Mouse (Mus musculus) midbrain, embryonic 10.5 days (tissue): ENCODE measurements around the gene Ogfrl1. TPM values are rescaled to one million over a fixed set of nuclear protein-coding genes. Genes with fewer than 3 reads are reported as not detected.
"Not testable (repeated sequence)": the region's sequence is repeated elsewhere in the genome, so short reads cannot be mapped to it uniquely, and the experiment has no call there.

Experiments used
- DNase-seq: peaks from one replicate; pipeline ENCODE4 v3.0.0-alpha.2; 2017; ENCODE audit warnings: low spot score
- H3K27ac ChIP-seq: fragments of 300-500 bp; sonication (generic); replicated peaks from 2 replicates; pipeline ENCODE4 v1.5.1; 2016; ENCODE audit warnings: mild to moderate bottlenecking
- H3K27me3 ChIP-seq: fragments of 300-500 bp; sonication (generic); 2 replicates; pipeline ENCODE4 v1.6.1; 2016; ENCODE audit warnings: low read depth, mild to moderate bottlenecking; ENCODE audit not compliant: poor library complexity, severe bottlenecking
- H3K36me3 ChIP-seq: fragments of 300-500 bp; sonication (generic); 2 replicates; pipeline ENCODE4 v1.6.1; 2016; ENCODE audit warnings: mild to moderate bottlenecking, moderate library complexity
- H3K4me1 ChIP-seq: fragments of 300-500 bp; sonication (generic); 2 replicates; pipeline ENCODE4 v1.6.1; 2016
- H3K4me3 ChIP-seq: fragments of 300-500 bp; sonication (generic); 2 replicates; pipeline ENCODE4 v1.5.1; 2016; ENCODE audit warnings: mild to moderate bottlenecking, moderate library complexity
- H3K9me3 ChIP-seq: fragments of 300-500 bp; sonication (generic); replicated peaks from 2 replicates; pipeline ENCODE4 v1.6.1; 2016; ENCODE audit warnings: mild to moderate bottlenecking
- WGBS: fragments of 180-500 bp; shearing (Covaris S2); methylation state at CpG from one replicate; pipeline ENCODE4 v1.1.7; 2016; 5-methylcytosine and 5-hydroxymethylcytosine counted together
- polyA plus RNA-seq: library from polyadenylated mRNA; unstranded; fragments of >200 nt; fragmentation: Nextera tagmentation; extraction: Ambion mirVana; gene quantifications from 2 replicates; pipeline ENCODE4 v1.2.1, GENCODE M21; 2016

Gene Ogfrl1
- 3.4 and 4.2 TPM in 2 replicates for polyA plus RNA-seq

DNA sequence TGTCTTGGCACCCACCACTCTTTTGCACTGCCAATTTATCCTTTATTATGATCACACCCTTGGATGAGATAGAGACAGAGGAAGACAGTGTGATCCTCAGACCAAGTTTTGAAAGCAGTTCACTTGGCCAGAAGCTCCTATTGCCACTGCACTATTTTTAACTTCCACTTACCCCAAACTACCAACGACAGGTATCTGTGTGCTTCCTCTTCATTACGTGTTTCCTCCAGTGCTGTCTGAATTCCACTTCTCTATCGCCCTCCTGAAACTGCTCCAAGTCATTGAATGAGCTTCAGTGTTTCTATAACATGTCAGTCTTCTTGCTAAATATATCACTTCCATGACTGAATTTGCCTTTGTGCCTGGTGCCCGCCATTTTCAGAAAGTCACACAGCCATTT lies at the start of gene Ogfrl1:
TSS of gene Ogfrl1 (minus strand) at position 150 of the 400 bp plus-strand sequence.
- no peaks in the 10 kb centered on the region for H3K4me1 ChIP-seq
- no peaks in the 10 kb centered on the region for H3K9me3 ChIP-seq
- 86% methylated on average over 4 of the region's 4 CpGs for WGBS
- H3K36me3 ChIP-seq, result no peaks in the 10 kb centered on the region
- DNase-seq, result no peak
- H3K27me3 ChIP-seq, result no peaks in the 10 kb centered on the region
- H3K4me3 ChIP-seq, result no peak within 1 kb of the TSS
- H3K27ac ChIP-seq, result no peak within 1 kb of the TSS

DNA sequence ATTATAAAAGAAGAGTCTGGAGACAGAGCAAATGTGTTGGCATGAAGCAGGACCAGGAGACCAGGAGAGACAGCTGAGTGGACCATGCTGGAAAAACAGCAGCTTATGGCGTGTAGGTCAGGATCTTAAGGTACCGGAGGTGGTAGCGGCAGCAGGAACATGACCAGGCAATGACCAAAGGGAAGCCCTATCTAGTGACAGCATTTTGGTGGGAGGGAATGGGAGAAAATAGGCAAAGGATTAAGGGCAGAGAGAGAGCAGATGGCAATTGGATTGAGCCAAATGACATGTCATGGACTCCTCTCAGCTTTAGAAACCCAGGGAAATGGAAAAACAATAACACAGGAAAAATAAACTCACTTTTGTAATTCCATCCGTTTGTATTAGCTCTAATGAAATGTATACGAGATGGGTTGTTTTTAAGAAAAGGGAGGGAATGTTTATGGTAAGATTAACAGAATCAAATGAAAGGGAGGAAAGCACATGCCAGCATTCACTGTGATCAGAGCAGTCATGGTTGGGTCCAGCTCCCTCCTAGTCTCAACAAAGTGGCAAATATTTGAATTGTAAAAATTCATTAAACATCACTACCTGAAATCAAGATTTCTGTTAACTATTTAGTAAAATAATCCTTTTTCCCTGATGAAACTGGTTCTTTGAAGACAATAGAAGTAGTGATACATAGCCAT lies 48.3 kb upstream of the Ogfrl1 start:
- WGBS, result 87% methylated on average over 5 of the region's 5 CpGs
- Histone ChIP-seq H3K27me3 (no peaks in the 10 kb centered on the region), H3K9me3 (no peaks in the 10 kb centered on the region), H3K4me3 (no peak overlapping the region), H3K36me3 (no peaks in the 10 kb centered on the region), H3K4me1 (no peaks in the 10 kb centered on the region), H3K27ac (no peak overlapping the region)
- no peak for DNase-seq

DNA sequence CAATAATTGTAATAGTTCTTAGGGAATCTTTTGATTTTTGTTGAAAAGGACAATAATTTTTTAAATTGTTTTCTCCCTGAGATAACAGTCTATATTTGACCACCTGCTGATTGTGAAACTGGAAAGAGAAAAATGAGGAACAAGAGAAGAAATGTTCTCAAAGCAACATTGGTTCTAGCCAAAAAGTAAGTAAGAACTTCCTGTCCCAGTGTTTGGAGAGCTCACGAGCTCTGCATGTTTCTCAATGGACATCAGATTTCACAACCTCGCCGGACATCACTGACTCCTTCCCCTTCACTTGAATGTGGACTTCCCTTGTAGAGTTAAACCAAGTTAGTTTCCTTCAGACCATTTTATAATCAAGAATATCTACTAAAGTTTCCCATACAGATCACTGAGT lies 36.0 kb upstream of the Ogfrl1 start:
- 81% methylated on average over 3 of the region's 3 CpGs for WGBS
- H3K4me1 ChIP-seq, result no peaks in the 10 kb centered on the region
- no peaks in the 10 kb centered on the region for H3K9me3 ChIP-seq
- no peaks in the 10 kb centered on the region for H3K27me3 ChIP-seq
- no peak for DNase-seq
- no peak overlapping the region for H3K27ac ChIP-seq
- no peak overlapping the region for H3K4me3 ChIP-seq
- no peaks in the 10 kb centered on the region for H3K36me3 ChIP-seq

GRCm38 (mm10) chr1:23426447-23426846 lies 28.9 kb upstream of the Ogfrl1 start:
- 100% methylated on average over 2 of the region's 2 CpGs for WGBS
- Histone ChIP-seq H3K9me3 (peaks cover 6% of the 10 kb centered on the region; the same call in 1 of the 2 replicates), H3K4me3 (no peak overlapping the region), H3K4me1 (no peaks in the 10 kb centered on the region), H3K27me3 (no peaks in the 10 kb centered on the region), H3K27ac (no peak overlapping the region), H3K36me3 (no peaks in the 10 kb centered on the region)
- no peak for DNase-seq

- WGBS, result 94% methylated on average over 1 of the region's 1 CpGs
Measured at GRCm38 (mm10) chr1:23418941-23419340, 21.4 kb upstream of the Ogfrl1 start.

GRCm38 (mm10) chr1:23418059-23418458 lies 20.5 kb upstream of the Ogfrl1 start:
- H3K9me3 ChIP-seq, result no peaks in the 10 kb centered on the region
- DNase-seq, result no peak
- no peaks in the 10 kb centered on the region for H3K36me3 ChIP-seq
- H3K27ac ChIP-seq, result no peak overlapping the region
- no peaks in the 10 kb centered on the region for H3K27me3 ChIP-seq
- no peak overlapping the region for H3K4me3 ChIP-seq
- H3K4me1 ChIP-seq, result no peaks in the 10 kb centered on the region
- WGBS, result 85% methylated on average over 2 of the region's 2 CpGs

More at GRCm38 (mm10) chr1:23418941-23419340, 21.4 kb upstream of the Ogfrl1 start:
- no peaks in the 10 kb centered on the region for H3K27me3 ChIP-seq
- no peak overlapping the region for H3K27ac ChIP-seq
- no peaks in the 10 kb centered on the region for H3K4me1 ChIP-seq
- no peak for DNase-seq
- H3K36me3 ChIP-seq, result no peaks in the 10 kb centered on the region
- H3K9me3 ChIP-seq, result no peaks in the 10 kb centered on the region
- no peak overlapping the region for H3K4me3 ChIP-seq

- H3K4me1 ChIP-seq, result no peaks in the 10 kb centered on the region
- H3K9me3 ChIP-seq, result no peaks in the 10 kb centered on the region
- WGBS, result 91% methylated on average over 3 of the region's 3 CpGs
- no peak overlapping the region for H3K27ac ChIP-seq
- no peaks in the 10 kb centered on the region for H3K36me3 ChIP-seq
- no peaks in the 10 kb centered on the region for H3K27me3 ChIP-seq
- no peak overlapping the region for H3K4me3 ChIP-seq
- DNase-seq, result no peak
Measured at GRCm38 (mm10) chr1:23417562-23417961, 20.0 kb upstream of the Ogfrl1 start.

DNA sequence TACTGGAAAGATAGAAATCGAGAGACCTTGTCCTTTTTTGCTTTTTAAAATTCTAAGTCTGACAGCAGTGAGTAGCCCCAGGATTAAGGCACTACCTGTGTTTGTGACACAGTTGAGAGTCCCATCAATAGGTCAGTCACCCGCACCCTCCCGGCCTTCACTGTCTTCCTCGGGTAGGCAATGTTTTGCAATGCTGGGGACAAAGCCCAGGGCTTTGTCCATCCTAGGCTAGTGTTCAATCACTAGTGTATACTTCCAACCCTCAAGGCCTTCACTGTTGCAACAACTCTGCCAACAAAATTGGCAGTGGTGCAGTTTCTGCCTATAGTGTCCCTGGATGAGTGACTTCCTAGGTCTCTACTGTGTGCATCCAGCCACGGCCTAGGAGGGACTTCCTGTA lies 14.0 kb upstream of the Ogfrl1 start:
- DNase-seq, result no peak
- Histone ChIP-seq H3K4me3 (no peak overlapping the region), H3K27ac (no peak overlapping the region), H3K4me1 (no peaks in the 10 kb centered on the region), H3K36me3 (no peaks in the 10 kb centered on the region), H3K27me3 (no peaks in the 10 kb centered on the region), H3K9me3 (no peaks in the 10 kb centered on the region)
- WGBS, result 89% methylated on average over 5 of the region's 5 CpGs

DNA sequence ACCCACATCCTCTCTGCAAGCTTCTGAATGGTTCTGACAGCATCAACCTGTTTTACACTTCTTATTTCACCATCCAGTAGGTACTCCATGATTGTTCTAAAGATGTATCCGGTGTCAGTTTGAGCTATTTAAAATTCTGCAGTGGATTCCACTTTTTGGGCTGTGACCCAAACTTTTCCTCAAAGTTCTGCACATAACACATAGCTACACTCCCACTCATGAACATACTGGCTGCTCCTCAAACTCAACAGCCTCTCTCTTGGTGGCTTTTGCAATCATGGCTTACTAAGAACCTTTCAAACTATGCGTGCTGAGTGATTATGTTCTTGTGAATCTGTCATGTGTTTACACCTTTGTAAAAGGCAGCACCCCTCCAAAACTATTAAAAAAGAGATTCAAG lies 12.4 kb upstream of the Ogfrl1 start:
- no peak overlapping the region for H3K4me3 ChIP-seq
- H3K4me1 ChIP-seq, result no peaks in the 10 kb centered on the region
- no peaks in the 10 kb centered on the region for H3K27me3 ChIP-seq
- no peak overlapping the region for H3K27ac ChIP-seq
- H3K9me3 ChIP-seq, result no peaks in the 10 kb centered on the region
- 89% methylated on average over 2 of the region's 2 CpGs for WGBS
- no peaks in the 10 kb centered on the region for H3K36me3 ChIP-seq
- DNase-seq, result no peak

- Histone ChIP-seq H3K9me3 (no peaks in the 10 kb centered on the region), H3K27ac (no peak overlapping the region), H3K36me3 (no peaks in the 10 kb centered on the region), H3K4me1 (no peaks in the 10 kb centered on the region), H3K27me3 (no peaks in the 10 kb centered on the region), H3K4me3 (no peak overlapping the region)
- WGBS, result 92% methylated on average over 3 of the region's 3 CpGs
- no peak for DNase-seq
Measured at GRCm38 (mm10) chr1:23402401-23402800, 4.8 kb upstream of the Ogfrl1 start.

DNA sequence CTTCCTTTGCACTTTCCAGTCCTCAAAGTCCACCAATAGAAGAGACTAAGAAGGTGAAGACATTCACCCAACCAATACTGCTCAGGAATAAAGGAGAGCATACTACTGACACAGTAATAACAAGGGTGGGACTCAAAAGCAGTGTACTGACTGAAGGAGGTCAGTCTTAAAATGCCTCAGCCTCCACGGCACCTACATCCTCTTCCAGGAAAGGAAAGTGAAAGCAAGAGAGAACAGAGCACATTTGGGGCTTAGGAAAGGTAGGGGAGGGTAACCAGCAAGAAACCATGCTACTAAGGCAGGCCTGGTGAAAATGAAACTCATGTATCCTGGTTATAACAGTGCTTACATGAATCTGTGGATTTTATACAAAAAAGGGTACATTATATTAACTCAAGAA lies 2.0 kb upstream of the Ogfrl1 start:
- Histone ChIP-seq H3K9me3 (no peaks in the 10 kb centered on the region), H3K27me3 (no peaks in the 10 kb centered on the region), H3K36me3 (no peaks in the 10 kb centered on the region), H3K4me3 (no peak overlapping the region), H3K4me1 (no peaks in the 10 kb centered on the region), H3K27ac (no peak overlapping the region)
- 80% methylated on average over 1 of the region's 1 CpGs for WGBS
- no peak for DNase-seq

- not testable (repeated sequence) for DNase-seq, H3K4me1 ChIP-seq, H3K27ac ChIP-seq, H3K27me3 ChIP-seq, H3K9me3 ChIP-seq, H3K4me3 ChIP-seq, H3K36me3 ChIP-seq
- 79% methylated on average over 2 of the region's 2 CpGs for WGBS
Measured at GRCm38 (mm10) chr1:23394356-23394755, 3.2 kb downstream of the Ogfrl1 start.

DNA sequence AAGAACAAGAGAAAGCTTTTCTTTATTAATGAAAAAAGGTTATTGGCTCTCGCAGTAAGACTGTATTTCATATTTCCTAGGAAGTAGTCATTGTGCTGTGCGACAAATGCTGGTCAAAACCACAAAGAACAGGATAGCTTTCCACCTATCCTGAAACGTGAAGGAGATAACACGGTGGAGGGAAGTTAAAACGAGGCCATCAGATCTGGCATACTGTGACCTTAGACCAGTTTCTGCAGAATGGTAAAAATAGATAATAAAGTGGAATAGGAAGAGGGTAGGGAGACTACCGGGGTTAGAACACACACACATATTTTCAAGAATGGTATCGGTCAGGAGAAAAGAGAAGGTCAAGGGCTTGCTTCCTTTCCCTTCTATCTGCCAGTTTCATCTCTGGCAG lies 5.8 kb downstream of the Ogfrl1 start:
- no peaks in the 10 kb centered on the region for H3K36me3 ChIP-seq
- H3K9me3 ChIP-seq, result no peaks in the 10 kb centered on the region
- no peak overlapping the region for H3K27ac ChIP-seq
- no peak for DNase-seq
- 86% methylated on average over 7 of the region's 7 CpGs for WGBS
- H3K4me1 ChIP-seq, result no peaks in the 10 kb centered on the region
- H3K4me3 ChIP-seq, result no peak overlapping the region
- H3K27me3 ChIP-seq, result no peaks in the 10 kb centered on the region

DNA sequence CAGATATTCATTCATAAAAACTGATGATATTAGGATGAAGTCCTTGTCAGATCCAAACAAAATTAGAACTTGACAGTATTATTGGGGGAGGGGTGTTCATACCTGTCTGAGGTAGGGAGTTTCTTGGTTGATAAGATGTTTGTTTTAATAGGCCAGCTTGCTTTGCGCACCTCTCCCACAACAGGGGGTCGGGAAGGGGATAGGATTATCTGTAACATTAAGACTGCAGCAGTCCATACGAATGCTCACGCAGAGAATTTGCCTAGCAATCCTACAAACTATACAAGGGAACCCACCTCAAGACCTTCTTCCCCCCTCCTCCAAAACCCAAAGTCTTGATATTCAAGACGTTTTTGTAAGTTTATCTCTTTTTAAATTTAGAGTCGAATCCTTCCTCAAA lies 13.2 kb downstream of the Ogfrl1 start:
- no peaks in the 10 kb centered on the region for H3K36me3 ChIP-seq
- H3K27me3 ChIP-seq, result peaks cover 17% of the 10 kb centered on the region
- 84% methylated on average over 6 of the region's 6 CpGs for WGBS
- H3K27ac ChIP-seq, result no peak overlapping the region
- H3K4me3 ChIP-seq, result no peak overlapping the region
- H3K4me1 ChIP-seq, result peaks cover 25% of the 10 kb centered on the region
- no peaks in the 10 kb centered on the region for H3K9me3 ChIP-seq
- no peak for DNase-seq
